Mouse (Mus musculus) ES-Bruce4 (cell line): ENCODE measurements around the gene Nop56.
A peak's percentile ranks its signal among the peaks of the same experiment; 100 is the strongest.

Experiments
- CTCF ChIP-seq: IDR thresholded peaks from one replicate; pipeline ENCODE4 v1.8.1; 2011; ENCODE audit warnings: low read depth, low read length
- EP300 ChIP-seq: IDR thresholded peaks from 2 replicates; pipeline ENCODE4 v1.6.1; 2011; ENCODE audit warnings: low read depth, low read length; ENCODE audit not compliant: insufficient read depth
- POLR2A ChIP-seq: IDR thresholded peaks from one replicate; pipeline ENCODE4 v1.8.1; 2011; ENCODE audit warnings: low read length; ENCODE audit not compliant: insufficient read depth

GRCm38 (mm10) chr2:130327057-130327456 is 52.8 kb downstream of the Nop56 start:
- no peak for TF ChIP-seq POLR2A
- peak; percentile 8 for TF ChIP-seq CTCF
- no peak for TF ChIP-seq EP300
